Mouse (Mus musculus): Measurements from ENCODE around the gene Celf1. TPM values are rescaled to one million over a fixed set of nuclear protein-coding genes. Genes with fewer than 3 reads are reported as not detected.
A peak's percentile ranks its signal among the peaks of the same experiment; 100 is the strongest.
"Not testable (repeated sequence)": the region's sequence is repeated elsewhere in the genome, so short reads cannot be mapped to it uniquely, and the experiment has no call there.

Gene Celf1
- polyA plus RNA-seq (2015; fragmentation: Nextera tagmentation; extraction: Ambion mirVana) = 46.8 and 47.9 TPM in 2 replicates

GRCm38 (mm10) chr2:90940233-90941229 is at the start of gene Celf1:
Celf1 (plus strand) TSS chr2:90940382.
- H3K4me2 ChIP-seq (ENCODE audit: low read depth, low read length) = peak within 1 kb of the TSS; percentile 59
- H3K27ac ChIP-seq (ENCODE audit: low read length) = peak within 1 kb of the TSS; percentile 93
- under 1% methylated on average over 95 of the region's 113 CpGs for WGBS (ENCODE audit: insufficient replicate concordance)
- peak within 1 kb of the TSS; percentile 92 for H3K9ac ChIP-seq (ENCODE audit: low read depth, low read length)
- peaks cover 31% of the 10 kb centered on the region for H3K4me1 ChIP-seq (ENCODE audit: control insufficient read depth, low read depth, low read length)
- H3K27me3 ChIP-seq (ENCODE audit: control insufficient read depth, insufficient read depth, low read depth, low read length) = no peaks in the 10 kb centered on the region
- no peaks in the 10 kb centered on the region for H3K36me3 ChIP-seq (ENCODE audit: control insufficient read depth, insufficient read depth)
- ATAC-seq (ENCODE audit: low read depth) = peak; percentile 96
- H3K4me3 ChIP-seq (ENCODE audit: low read depth, low read length) = peak within 1 kb of the TSS; percentile 89
- H3K9me3 ChIP-seq (replicated peaks; ENCODE audit: control insufficient read depth, low read length) = no peaks in the 10 kb centered on the region

GRCm38 (mm10) chr2:90893673-90894298 is 46.4 kb upstream of the Celf1 start:
- Histone ChIP-seq H3K27ac (ENCODE audit: low read length) (peak overlapping the region; percentile 86), H3K4me3 (ENCODE audit: low read depth, low read length) (peak overlapping the region; percentile 23), H3K4me1 (ENCODE audit: control insufficient read depth, low read depth, low read length) (peaks cover 48% of the 10 kb centered on the region), H3K9me3 (replicated peaks; ENCODE audit: control insufficient read depth, low read length) (no peaks in the 10 kb centered on the region), H3K9ac (ENCODE audit: low read depth, low read length) (peak overlapping the region; percentile 27; the same call in 1 of the 2 replicates), H3K36me3 (ENCODE audit: control insufficient read depth, insufficient read depth) (peaks cover 18% of the 10 kb centered on the region), H3K27me3 (ENCODE audit: control insufficient read depth, insufficient read depth, low read depth, low read length) (peaks cover 17% of the 10 kb centered on the region), H3K4me2 (ENCODE audit: low read depth, low read length) (peak overlapping the region; percentile 55)
- WGBS (ENCODE audit: insufficient replicate concordance) = 37% methylated on average over 6 of the region's 6 CpGs
- ATAC-seq (ENCODE audit: low read depth) = peak; percentile 89

GRCm38 (mm10) chr2:90894299-90894677 is 45.9 kb upstream of the Celf1 start:
- H3K4me1 ChIP-seq (ENCODE audit: control insufficient read depth, low read depth, low read length) = peaks cover 45% of the 10 kb centered on the region
- peaks cover 19% of the 10 kb centered on the region for H3K36me3 ChIP-seq (ENCODE audit: control insufficient read depth, insufficient read depth)
- peak overlapping the region; percentile 23 for H3K4me3 ChIP-seq (ENCODE audit: low read depth, low read length)
- peak overlapping the region; percentile 55 for H3K4me2 ChIP-seq (ENCODE audit: low read depth, low read length)
- H3K27ac ChIP-seq (ENCODE audit: low read length) = peak overlapping the region; percentile 86
- H3K9me3 ChIP-seq (replicated peaks; ENCODE audit: control insufficient read depth, low read length); ATAC-seq (ENCODE audit: low read depth): not testable (repeated sequence)
- 0 out of 2 replicates have a peak overlapping the region, but pooled peaks have one; percentile 20 for H3K9ac ChIP-seq (ENCODE audit: low read depth, low read length)
- WGBS (ENCODE audit: insufficient replicate concordance) = 24% methylated on average over 3 of the region's 3 CpGs
- peaks cover 12% of the 10 kb centered on the region for H3K27me3 ChIP-seq (ENCODE audit: control insufficient read depth, insufficient read depth, low read depth, low read length)

DNA sequence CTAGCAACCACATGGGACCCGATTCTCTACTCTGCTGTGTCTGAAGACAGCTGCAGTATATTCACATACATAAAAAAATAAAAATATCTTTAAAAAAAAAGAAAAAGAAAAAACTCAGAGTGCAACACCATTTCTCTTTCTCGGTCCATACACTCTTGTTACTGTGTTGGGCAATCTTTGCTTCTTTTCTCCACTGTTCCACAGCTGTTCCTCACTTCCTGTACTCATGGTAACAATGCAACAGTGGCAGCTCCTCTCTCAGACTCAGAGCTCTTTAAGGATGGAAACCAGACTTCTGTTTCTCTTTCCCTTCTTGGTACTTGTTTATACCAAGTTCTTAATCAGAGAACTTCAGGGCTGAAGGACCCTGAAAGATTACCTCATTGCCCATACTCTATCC is 36.8 kb upstream of the Celf1 start:
- Histone ChIP-seq H3K36me3 (ENCODE audit: control insufficient read depth, insufficient read depth) (peaks cover 18% of the 10 kb centered on the region), H3K27ac (ENCODE audit: low read length) (no peak overlapping the region), H3K9ac (ENCODE audit: low read depth, low read length) (peak overlapping the region; percentile 94), H3K4me2 (ENCODE audit: low read depth, low read length) (peak overlapping the region; percentile 73), H3K9me3 (replicated peaks; ENCODE audit: control insufficient read depth, low read length) (no peaks in the 10 kb centered on the region), H3K27me3 (ENCODE audit: control insufficient read depth, insufficient read depth, low read depth, low read length) (no peaks in the 10 kb centered on the region), H3K4me3 (ENCODE audit: low read depth, low read length) (peak overlapping the region; percentile 87), H3K4me1 (ENCODE audit: control insufficient read depth, low read depth, low read length) (peaks cover 19% of the 10 kb centered on the region)
- no peak for ATAC-seq (ENCODE audit: low read depth)
- 59% methylated on average over 2 of the region's 2 CpGs for WGBS (ENCODE audit: insufficient replicate concordance)

DNA sequence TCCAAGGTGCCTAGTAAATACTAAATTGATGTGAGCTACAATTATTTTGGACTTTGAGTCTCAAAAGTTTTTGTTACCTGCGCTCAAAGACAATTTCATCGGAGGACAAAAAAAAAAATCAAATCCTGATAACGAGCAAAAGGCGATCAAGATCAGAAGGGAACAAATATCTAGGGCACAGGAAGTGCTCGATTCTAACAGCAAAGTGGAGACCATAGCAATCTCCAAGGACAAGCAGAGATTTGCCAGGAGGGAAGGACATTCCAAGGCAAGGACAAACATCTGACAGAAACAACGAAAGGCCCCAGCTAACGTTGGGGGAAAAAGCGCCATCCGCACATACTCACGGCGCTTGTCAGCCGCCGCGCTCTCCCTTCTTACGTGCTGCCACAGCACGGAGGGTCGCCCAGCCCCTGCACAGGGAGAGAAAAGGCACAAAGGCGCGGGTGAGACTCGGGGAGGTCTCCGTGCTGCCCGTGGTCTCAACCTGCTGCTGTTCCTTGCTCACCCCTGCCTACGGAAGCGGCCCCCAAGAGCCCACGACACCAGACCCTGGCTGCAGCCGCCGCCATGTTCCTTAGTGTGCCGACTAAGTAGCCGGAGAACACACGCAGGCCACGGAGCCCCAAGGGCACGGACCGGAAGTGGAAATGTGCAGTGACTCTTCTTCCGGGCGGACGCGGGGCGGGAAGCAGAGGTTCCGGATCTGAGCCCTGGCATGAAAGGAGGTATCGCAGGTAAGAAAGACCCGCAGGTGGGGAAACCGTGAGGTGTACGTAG is 35.9 kb upstream of the Celf1 start, which contains the start of the genes Kbtbd4 and Ndufs3:
Kbtbd4 (plus strand) TSS at position 665 of the 780 bp plus-strand sequence.
Ndufs3 (minus strand) TSS at position 752 of the 780 bp plus-strand sequence.
- H3K27me3 ChIP-seq (ENCODE audit: control insufficient read depth, insufficient read depth, low read depth, low read length) = no peaks in the 10 kb centered on the region
- no peaks in the 10 kb centered on the region for H3K9me3 ChIP-seq (replicated peaks; ENCODE audit: control insufficient read depth, low read length)
- under 1% methylated on average over 43 of the region's 43 CpGs for WGBS (ENCODE audit: insufficient replicate concordance)
- peaks cover 21% of the 10 kb centered on the region for H3K36me3 ChIP-seq (ENCODE audit: control insufficient read depth, insufficient read depth)
- H3K9ac ChIP-seq (ENCODE audit: low read depth, low read length) = peak within 1 kb of the TSS; percentile 94
- H3K4me3 ChIP-seq (ENCODE audit: low read depth, low read length) = peak within 1 kb of the TSS; percentile 87
- H3K27ac ChIP-seq (ENCODE audit: low read length) = peak within 1 kb of the TSS; percentile 90
- peaks cover 19% of the 10 kb centered on the region for H3K4me1 ChIP-seq (ENCODE audit: control insufficient read depth, low read depth, low read length)
- ATAC-seq (ENCODE audit: low read depth) = peak; percentile 96
- peak within 1 kb of the TSS; percentile 73 for H3K4me2 ChIP-seq (ENCODE audit: low read depth, low read length)

- Histone ChIP-seq H3K27ac (ENCODE audit: low read length) (peak overlapping the region; percentile 90), H3K9ac (ENCODE audit: low read depth, low read length) (peak overlapping the region; percentile 94), H3K9me3 (replicated peaks; ENCODE audit: control insufficient read depth, low read length) (no peaks in the 10 kb centered on the region), H3K4me2 (ENCODE audit: low read depth, low read length) (peak overlapping the region; percentile 73), H3K36me3 (ENCODE audit: control insufficient read depth, insufficient read depth) (peaks cover 27% of the 10 kb centered on the region), H3K4me3 (ENCODE audit: low read depth, low read length) (peak overlapping the region; percentile 87), H3K4me1 (ENCODE audit: control insufficient read depth, low read depth, low read length) (peaks cover 19% of the 10 kb centered on the region), H3K27me3 (ENCODE audit: control insufficient read depth, insufficient read depth, low read depth, low read length) (no peaks in the 10 kb centered on the region)
- WGBS (ENCODE audit: insufficient replicate concordance) = under 1% methylated on average over 21 of the region's 21 CpGs
- ATAC-seq (ENCODE audit: low read depth) = peak; percentile 47
These were observed 35.3 kb upstream of the Celf1 start for GRCm38 (mm10) chr2:90904856-90905224.

DNA sequence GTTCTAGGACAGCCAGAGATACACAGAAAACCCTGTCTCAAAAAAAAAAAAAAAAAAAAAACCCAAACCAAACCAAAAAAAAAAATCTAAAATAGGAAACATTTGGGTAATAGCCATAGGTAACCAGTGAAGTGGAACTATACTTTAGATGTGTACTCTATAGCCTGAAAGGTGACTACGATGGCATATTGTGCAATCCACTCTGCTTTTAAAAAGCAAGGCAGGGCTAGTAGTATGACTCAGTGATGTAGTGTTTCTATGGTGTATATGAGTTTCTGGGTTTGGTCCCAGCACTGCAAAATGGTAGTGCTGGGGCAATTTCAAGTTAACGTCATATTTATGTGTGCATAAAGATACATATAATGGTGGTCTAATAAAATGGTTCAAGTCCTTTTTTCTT is 33.5 kb upstream of the Celf1 start:
- WGBS (ENCODE audit: insufficient replicate concordance) = 74% methylated on average over 2 of the region's 2 CpGs
- no peak overlapping the region for H3K4me3 ChIP-seq (ENCODE audit: low read depth, low read length)
- no peak overlapping the region for H3K9ac ChIP-seq (ENCODE audit: low read depth, low read length)
- H3K4me1 ChIP-seq (ENCODE audit: control insufficient read depth, low read depth, low read length) = peaks cover 19% of the 10 kb centered on the region
- no peaks in the 10 kb centered on the region for H3K9me3 ChIP-seq (replicated peaks; ENCODE audit: control insufficient read depth, low read length)
- no peak for ATAC-seq (ENCODE audit: low read depth)
- no peaks in the 10 kb centered on the region for H3K27me3 ChIP-seq (ENCODE audit: control insufficient read depth, insufficient read depth, low read depth, low read length)
- peaks cover 36% of the 10 kb centered on the region for H3K36me3 ChIP-seq (ENCODE audit: control insufficient read depth, insufficient read depth)
- H3K4me2 ChIP-seq (ENCODE audit: low read depth, low read length) = no peak overlapping the region
- no peak overlapping the region for H3K27ac ChIP-seq (ENCODE audit: low read length)

GRCm38 (mm10) chr2:90910861-90911260 is 29.3 kb upstream of the Celf1 start:
- no peaks in the 10 kb centered on the region for H3K9me3 ChIP-seq (replicated peaks; ENCODE audit: control insufficient read depth, low read length)
- H3K9ac ChIP-seq (ENCODE audit: low read depth, low read length) = no peak overlapping the region
- H3K27ac ChIP-seq (ENCODE audit: low read length) = no peak overlapping the region
- H3K4me2 ChIP-seq (ENCODE audit: low read depth, low read length) = no peak overlapping the region
- ATAC-seq (ENCODE audit: low read depth) = no peak
- 32% methylated on average over 1 of the region's 1 CpGs for WGBS (ENCODE audit: insufficient replicate concordance)
- H3K4me3 ChIP-seq (ENCODE audit: low read depth, low read length) = no peak overlapping the region
- H3K27me3 ChIP-seq (ENCODE audit: control insufficient read depth, insufficient read depth, low read depth, low read length) = no peaks in the 10 kb centered on the region
- H3K4me1 ChIP-seq (ENCODE audit: control insufficient read depth, low read depth, low read length) = peaks cover 11% of the 10 kb centered on the region; the same call in 1 of the 2 replicates
- H3K36me3 ChIP-seq (ENCODE audit: control insufficient read depth, insufficient read depth) = peaks cover 31% of the 10 kb centered on the region

Measured in liver, embryonic 16.5 days (tissue).